Mouse (Mus musculus): ENCODE measurements around the gene Rbp1.

DNA sequence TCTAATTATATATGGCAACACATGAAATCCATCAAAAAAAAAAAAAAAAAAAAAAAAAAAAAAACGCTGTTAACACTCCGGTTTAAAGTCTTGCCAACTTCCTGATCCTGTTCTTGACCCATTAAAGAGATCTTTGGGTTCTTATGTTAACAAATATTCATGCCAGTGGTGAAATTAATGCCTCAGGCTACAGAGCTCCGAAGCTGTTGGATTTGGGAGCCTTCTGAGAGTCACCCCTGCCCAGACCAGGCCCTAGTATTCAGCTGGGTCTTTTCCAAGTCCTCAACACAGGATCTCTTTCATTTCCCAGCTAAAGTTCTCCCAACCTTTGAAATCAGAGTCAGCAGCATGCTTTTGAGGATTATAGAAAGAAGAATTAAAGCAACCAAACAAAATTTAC is 7.8 kb downstream of the Rbp1 start:
- no peak for TF ChIP-seq CTCF (conservative IDR thresholded peaks at IDR 0.05; ENCODE audit: low read length)
- no peak for TF ChIP-seq NANOG (IDR thresholded peaks at IDR 0.05; ENCODE audit: borderline replicate concordance, low read length)
